Mouse (Mus musculus): ENCODE data around the gene Nectin1.

Gene Nectin1

GRCm38 (mm10) chr9:43765419-43766179 is 21.8 kb downstream of the Nectin1 start:
- no peak for DNase-seq

GRCm38 (mm10) chr9:43768779-43769178 is 25.0 kb downstream of the Nectin1 start:
- no peak for DNase-seq

- DNase-seq: no peak
Observed at GRCm38 (mm10) chr9:43769228-43769627, 25.4 kb downstream of the Nectin1 start.

- DNase-seq: no peak
Observed at GRCm38 (mm10) chr9:43769940-43770339, 26.2 kb downstream of the Nectin1 start.

- DNase-seq: peak in 1 of 2 experiments; percentile 20
Observed at GRCm38 (mm10) chr9:43771041-43771440, 27.3 kb downstream of the Nectin1 start.

- no peak for DNase-seq
Observed at GRCm38 (mm10) chr9:43772460-43772859, 28.7 kb downstream of the Nectin1 start.

GRCm38 (mm10) chr9:43773521-43773920 is 29.7 kb downstream of the Nectin1 start:
- no peak for DNase-seq

- DNase-seq: no peak
Observed at GRCm38 (mm10) chr9:43774427-43774826, 30.6 kb downstream of the Nectin1 start.

GRCm38 (mm10) chr9:43776231-43776630 is 32.4 kb downstream of the Nectin1 start:
- no peak for DNase-seq

GRCm38 (mm10) chr9:43777362-43778360 is 33.9 kb downstream of the Nectin1 start:
- DNase-seq: no peak

GRCm38 (mm10) chr9:43780883-43781282 is 37.1 kb downstream of the Nectin1 start:
- no peak for DNase-seq

GRCm38 (mm10) chr9:43782401-43782800 is 38.6 kb downstream of the Nectin1 start:
- DNase-seq: no peak

GRCm38 (mm10) chr9:43783959-43784358 is 40.2 kb downstream of the Nectin1 start:
- no peak for DNase-seq

- DNase-seq: no peak
Observed at GRCm38 (mm10) chr9:43784841-43785240, 41.1 kb downstream of the Nectin1 start.

- peak; percentile 34 to 60 for DNase-seq
Observed at GRCm38 (mm10) chr9:43787591-43787990, 43.8 kb downstream of the Nectin1 start.

- DNase-seq: no peak
Observed at GRCm38 (mm10) chr9:43792681-43793080, 48.9 kb downstream of the Nectin1 start.

GRCm38 (mm10) chr9:43793411-43793810 is 49.6 kb downstream of the Nectin1 start:
- DNase-seq: no peak

- DNase-seq: no peak
Observed at GRCm38 (mm10) chr9:43796031-43796430, 52.2 kb downstream of the Nectin1 start.

GRCm38 (mm10) chr9:43796841-43797740 is 53.3 kb downstream of the Nectin1 start:
- DNase-seq: no peak

- no peak for DNase-seq
Observed at GRCm38 (mm10) chr9:43797746-43798145, 54.0 kb downstream of the Nectin1 start.

- no peak for DNase-seq
Observed at GRCm38 (mm10) chr9:43800525-43800924, 56.7 kb downstream of the Nectin1 start.

GRCm38 (mm10) chr9:43801911-43802310 is 58.1 kb downstream of the Nectin1 start:
- peak; percentile 62 to 67 for DNase-seq

All from lung, adult 18-20 months (tissue).